Mouse (Mus musculus): ENCODE results near the gene Muc3. TPM values are rescaled to one million over a fixed set of nuclear protein-coding genes. Genes with fewer than 3 reads are reported as not detected.

The Muc3 gene
- total RNA-seq, 2 experiments from 2014 or later, result not detected

- no peak for DNase-seq (ENCODE audit: extremely low spot score in 1 of 2, low spot score in 1 of 2)
Observed at GRCm38 (mm10) chr5:137100660-137101059, 48.5 kb downstream of the Muc3 start.

- DNase-seq (ENCODE audit: extremely low spot score in 1 of 2, low spot score in 1 of 2), result no peak
Observed at GRCm38 (mm10) chr5:137098418-137098817, 50.7 kb downstream of the Muc3 start.

- no peak for DNase-seq (ENCODE audit: extremely low spot score in 1 of 2, low spot score in 1 of 2)
Observed at GRCm38 (mm10) chr5:137096037-137096436, 53.1 kb downstream of the Muc3 start.

- DNase-seq (ENCODE audit: extremely low spot score in 1 of 2, low spot score in 1 of 2), result no peak
Observed at GRCm38 (mm10) chr5:137095135-137095534, 54.0 kb downstream of the Muc3 start.

- no peak for DNase-seq (ENCODE audit: extremely low spot score in 1 of 2, low spot score in 1 of 2)
Observed at GRCm38 (mm10) chr5:137093720-137094119, 55.4 kb downstream of the Muc3 start.

- DNase-seq (ENCODE audit: extremely low spot score in 1 of 2, low spot score in 1 of 2), result no peak
Observed at GRCm38 (mm10) chr5:137091560-137091959, 57.6 kb downstream of the Muc3 start.

- DNase-seq (ENCODE audit: extremely low spot score in 1 of 2, low spot score in 1 of 2), result no peak
Observed at GRCm38 (mm10) chr5:137090870-137091269, 58.3 kb downstream of the Muc3 start.

- DNase-seq (ENCODE audit: extremely low spot score in 1 of 2, low spot score in 1 of 2), result no peak
Observed at GRCm38 (mm10) chr5:137087410-137087809, 61.7 kb downstream of the Muc3 start.

- no peak for DNase-seq (ENCODE audit: extremely low spot score in 1 of 2, low spot score in 1 of 2)
Observed at GRCm38 (mm10) chr5:137085731-137086130, 63.4 kb downstream of the Muc3 start.

- DNase-seq (ENCODE audit: extremely low spot score in 1 of 2, low spot score in 1 of 2), result no peak
Observed at GRCm38 (mm10) chr5:137085021-137085420, 64.1 kb downstream of the Muc3 start.

Other genes starting within 250 kb of the Muc3 start
- gene Ift22, start 241.2 kb downstream of the Muc3 start, total RNA-seq (2021), result 10 to 100 TPM; 82.1 to 84.3 TPM
- 100 to 1,000 TPM; 226 to 262 TPM for gene Fis1, start 196.0 kb downstream of the Muc3 start, total RNA-seq (2021)
- under 1 TPM; 0.15 to 0.26 TPM for gene Cldn15, start 182.7 kb downstream of the Muc3 start, total RNA-seq (2021)
- 10 to 100 TPM; 35.0 to 39.8 TPM for gene Plod3, start 162.3 kb downstream of the Muc3 start, total RNA-seq (2021)
- 10 to 100 TPM; 75.4 to 90.7 TPM for gene Znhit1, start 161.3 kb downstream of the Muc3 start, total RNA-seq (2021)
- 100 to 1,000 TPM; 219 to 233 TPM for gene Vgf, start 122.9 kb downstream of the Muc3 start, total RNA-seq (2021)
- 100 to 1,000 TPM; 262 to 327 TPM for gene Ap1s1, start 103.2 kb downstream of the Muc3 start, total RNA-seq (2021)
- gene Serpine1, start 77.1 kb downstream of the Muc3 start, total RNA-seq (2021), result under 1 TPM; 0.27 to 0.52 TPM
- gene Trim56, start 33.1 kb downstream of the Muc3 start, total RNA-seq (2021), result 1 to 10 TPM; 4.8 to 5.4 TPM
- 1 to 10 TPM; 1.6 to 5.4 TPM for gene Muc3a, start 63.1 kb upstream of the Muc3 start, total RNA-seq (2021)
- gene Ache, start 138.2 kb upstream of the Muc3 start, total RNA-seq (2021), result 10 to 100 TPM; 63.8 to 67.6 TPM
- gene Ufsp1, start 145.3 kb upstream of the Muc3 start, total RNA-seq (2021), result 10 to 100 TPM; 14.3 to 16.0 TPM
- 100 to 1,000 TPM; 164 to 213 TPM for gene Srrt, start 158.4 kb upstream of the Muc3 start, total RNA-seq (2021)
- 1 to 10 TPM; 4.6 to 6.4 TPM for gene Trip6, start 165.1 kb upstream of the Muc3 start, total RNA-seq (2021)
- 10 to 100 TPM; 24.9 to 32.8 TPM for gene Slc12a9, start 184.3 kb upstream of the Muc3 start, total RNA-seq (2021)
- 1 to 10 TPM; 5.1 to 6.3 TPM for gene Ephb4, start 200.8 kb upstream of the Muc3 start, total RNA-seq (2021)